Mouse (Mus musculus): ENCODE measurements at regions not wholly inside any gene's neighbourhood (a gene's known extent, or its start where the extent isn't known, plus 50 kb on each side); places are given as distances from the start of the nearest gene placed in this dataset.

- Histone ChIP-seq H3K36me3 (no peaks in the 10 kb centered on the region), H3K4me1 (replicated peaks) (no peaks in the 10 kb centered on the region), H3K4me3 (replicated peaks) (no peak overlapping the region), H3K27me3 (no peaks in the 10 kb centered on the region), H3K9me3 (no peaks in the 10 kb centered on the region), H3K9ac (replicated peaks) (no peak overlapping the region), H3K27ac (no peak overlapping the region), H3K4me2 (no peak overlapping the region)
- ATAC-seq (ENCODE audit: insufficient number of reproducible peaks, insufficient read depth, low FRiP score, low TSS enrichment, low read depth): no peak
- WGBS: 83% methylated on average over 3 of the region's 3 CpGs
Measured at GRCm38 (mm10) chr7:124748396-124748795, 696.1 kb upstream of the Kdm8 start.

DNA sequence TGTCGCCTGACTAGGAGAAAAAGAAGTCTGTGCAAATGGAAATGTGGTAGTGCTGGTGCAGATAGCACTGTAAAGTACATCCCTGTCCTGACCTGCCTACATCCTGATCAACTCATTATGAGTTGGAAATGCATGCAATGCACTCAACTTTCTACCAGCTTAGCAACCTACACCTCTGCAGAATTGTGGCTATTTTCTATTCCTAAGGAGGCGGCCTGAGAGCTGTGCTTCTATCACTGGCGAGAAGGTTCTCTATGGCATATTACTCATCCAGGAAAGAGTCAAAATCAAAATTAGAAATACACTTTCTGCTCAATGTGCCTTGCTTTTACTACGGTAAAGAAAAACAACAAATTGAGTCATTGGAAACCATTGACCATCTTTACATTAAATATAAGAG lies 685.4 kb upstream of the Kdm8 start:
- no peak for ATAC-seq (ENCODE audit: insufficient number of reproducible peaks, insufficient read depth, low FRiP score, low TSS enrichment, low read depth)
- WGBS: 92% methylated on average over 4 of the region's 4 CpGs
- Histone ChIP-seq H3K36me3 (no peaks in the 10 kb centered on the region), H3K4me1 (replicated peaks) (no peaks in the 10 kb centered on the region), H3K4me2 (no peak overlapping the region), H3K4me3 (replicated peaks) (no peak overlapping the region), H3K9ac (replicated peaks) (no peak overlapping the region), H3K9me3 (no peaks in the 10 kb centered on the region), H3K27me3 (no peaks in the 10 kb centered on the region), H3K27ac (no peak overlapping the region)

- ATAC-seq (ENCODE audit: insufficient number of reproducible peaks, insufficient read depth, low FRiP score, low TSS enrichment, low read depth): no peak
- WGBS: 92% methylated on average over 1 of the region's 1 CpGs
Measured at GRCm38 (mm10) chr7:124777822-124778221, 666.7 kb upstream of the Kdm8 start.

GRCm38 (mm10) chr7:124782816-124783215 lies 661.7 kb upstream of the Kdm8 start:
- WGBS: 56% methylated on average over 4 of the region's 4 CpGs

More at GRCm38 (mm10) chr7:124777822-124778221, 666.7 kb upstream of the Kdm8 start:
- Histone ChIP-seq H3K27ac (no peak overlapping the region), H3K9ac (replicated peaks) (no peak overlapping the region), H3K4me3 (replicated peaks) (no peak overlapping the region), H3K9me3 (no peaks in the 10 kb centered on the region), H3K4me2 (no peak overlapping the region), H3K36me3 (no peaks in the 10 kb centered on the region), H3K27me3 (no peaks in the 10 kb centered on the region), H3K4me1 (replicated peaks) (no peaks in the 10 kb centered on the region)

DNA sequence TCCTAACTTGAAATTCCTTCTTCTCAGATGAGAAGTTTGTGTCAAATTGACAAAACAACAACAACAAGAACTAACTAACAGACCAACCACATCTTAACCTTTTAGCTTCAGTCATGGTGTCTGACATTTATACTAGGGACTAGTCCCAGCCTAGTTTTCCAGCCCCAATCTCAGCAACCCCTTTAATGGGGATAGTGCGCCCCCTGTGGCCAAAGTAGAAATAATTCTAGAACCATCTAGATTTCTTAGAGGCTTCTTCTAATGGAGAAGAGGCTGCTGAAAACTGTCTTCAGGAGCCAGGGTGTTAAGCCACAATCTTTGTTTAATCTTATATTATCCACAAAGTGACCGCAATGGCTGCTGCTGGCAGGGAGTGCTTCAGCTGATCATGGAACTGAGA lies 659.5 kb upstream of the Kdm8 start:
- Histone ChIP-seq H3K4me3 (replicated peaks) (no peak overlapping the region), H3K9ac (replicated peaks) (no peak overlapping the region), H3K4me2 (no peak overlapping the region), H3K9me3 (peaks cover 4% of the 10 kb centered on the region; the same call in 1 of the 2 replicates), H3K27ac (no peak overlapping the region), H3K4me1 (replicated peaks) (no peaks in the 10 kb centered on the region), H3K27me3 (no peaks in the 10 kb centered on the region), H3K36me3 (no peaks in the 10 kb centered on the region)
- 70% methylated on average over 2 of the region's 2 CpGs for WGBS
- ATAC-seq (ENCODE audit: insufficient number of reproducible peaks, insufficient read depth, low FRiP score, low TSS enrichment, low read depth): no peak

More at GRCm38 (mm10) chr7:124782816-124783215, 661.7 kb upstream of the Kdm8 start:
- H3K4me3 ChIP-seq (replicated peaks): no peak overlapping the region
- H3K4me2 ChIP-seq: no peak overlapping the region
- H3K27ac ChIP-seq: no peak overlapping the region
- H3K36me3 ChIP-seq: no peaks in the 10 kb centered on the region
- no peak for ATAC-seq (ENCODE audit: insufficient number of reproducible peaks, insufficient read depth, low FRiP score, low TSS enrichment, low read depth)
- peaks cover 4% of the 10 kb centered on the region; the same call in 1 of the 2 replicates for H3K9me3 ChIP-seq
- H3K4me1 ChIP-seq (replicated peaks): no peaks in the 10 kb centered on the region
- no peak overlapping the region for H3K9ac ChIP-seq (replicated peaks)
- no peaks in the 10 kb centered on the region for H3K27me3 ChIP-seq

DNA sequence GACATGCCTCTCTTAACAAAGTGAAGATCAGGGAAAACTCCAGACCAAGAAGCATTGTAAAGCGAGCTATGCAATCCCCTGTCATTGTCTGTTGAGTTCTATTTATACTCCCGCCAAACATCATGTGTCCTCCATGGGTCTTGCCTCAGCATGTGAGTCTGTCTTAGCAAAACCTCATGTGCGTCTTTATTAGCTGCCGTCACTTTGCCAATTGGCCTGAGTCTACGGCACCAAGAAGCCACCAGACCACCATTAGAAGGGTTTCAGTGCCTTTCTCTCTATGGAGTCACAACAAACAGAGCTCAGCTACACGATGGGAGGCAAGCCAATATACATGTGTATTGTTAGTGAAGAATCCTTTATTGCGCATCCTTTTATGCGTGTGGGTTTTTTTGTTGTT lies 658.6 kb upstream of the Kdm8 start:
- Histone ChIP-seq H3K4me3 (replicated peaks) (no peak overlapping the region), H3K27me3 (no peaks in the 10 kb centered on the region), H3K9ac (replicated peaks) (no peak overlapping the region), H3K9me3 (peaks cover 4% of the 10 kb centered on the region; the same call in 1 of the 2 replicates), H3K4me2 (no peak overlapping the region), H3K4me1 (replicated peaks) (no peaks in the 10 kb centered on the region), H3K27ac (no peak overlapping the region), H3K36me3 (no peaks in the 10 kb centered on the region)
- WGBS: 88% methylated on average over 8 of the region's 8 CpGs
- ATAC-seq (ENCODE audit: insufficient number of reproducible peaks, insufficient read depth, low FRiP score, low TSS enrichment, low read depth): no peak

GRCm38 (mm10) chr7:124788781-124789180 lies 655.7 kb upstream of the Kdm8 start:
- H3K4me1 ChIP-seq (replicated peaks): no peaks in the 10 kb centered on the region
- WGBS: 35% methylated on average over 3 of the region's 3 CpGs
- H3K27me3 ChIP-seq: no peaks in the 10 kb centered on the region
- H3K27ac ChIP-seq: no peak overlapping the region
- no peak overlapping the region for H3K9ac ChIP-seq (replicated peaks)
- no peak for ATAC-seq (ENCODE audit: insufficient number of reproducible peaks, insufficient read depth, low FRiP score, low TSS enrichment, low read depth)
- H3K9me3 ChIP-seq: peaks cover 4% of the 10 kb centered on the region; the same call in 1 of the 2 replicates
- H3K4me3 ChIP-seq (replicated peaks): no peak overlapping the region
- no peak overlapping the region for H3K4me2 ChIP-seq
- H3K36me3 ChIP-seq: no peaks in the 10 kb centered on the region

DNA sequence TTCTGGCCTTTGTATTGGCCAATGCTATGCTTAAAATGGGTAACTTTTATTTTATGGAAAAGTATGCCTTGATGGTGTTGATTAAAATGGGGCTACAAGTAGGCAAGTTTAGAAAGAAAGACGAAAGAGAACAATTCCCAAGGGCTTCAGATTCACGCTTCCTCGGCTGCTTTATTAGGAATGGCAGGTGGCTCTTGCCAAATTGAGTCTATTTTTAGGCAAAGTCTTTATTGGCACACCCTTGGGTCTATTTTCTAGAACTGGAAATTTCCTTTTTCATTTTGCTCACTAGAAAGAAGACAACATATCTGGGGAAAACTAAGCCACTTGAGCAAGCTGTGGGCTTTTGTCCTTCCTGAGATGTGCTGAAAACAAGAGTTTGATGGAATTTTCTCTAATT lies 641.4 kb upstream of the Kdm8 start:
- no peak overlapping the region for H3K27ac ChIP-seq
- no peak for ATAC-seq (ENCODE audit: insufficient number of reproducible peaks, insufficient read depth, low FRiP score, low TSS enrichment, low read depth)
- no peak overlapping the region for H3K4me3 ChIP-seq (replicated peaks)
- H3K27me3 ChIP-seq: no peaks in the 10 kb centered on the region
- 87% methylated on average over 3 of the region's 3 CpGs for WGBS
- H3K4me1 ChIP-seq (replicated peaks): no peaks in the 10 kb centered on the region
- no peaks in the 10 kb centered on the region for H3K9me3 ChIP-seq
- no peak overlapping the region for H3K4me2 ChIP-seq
- no peak overlapping the region for H3K9ac ChIP-seq (replicated peaks)
- no peaks in the 10 kb centered on the region for H3K36me3 ChIP-seq

DNA sequence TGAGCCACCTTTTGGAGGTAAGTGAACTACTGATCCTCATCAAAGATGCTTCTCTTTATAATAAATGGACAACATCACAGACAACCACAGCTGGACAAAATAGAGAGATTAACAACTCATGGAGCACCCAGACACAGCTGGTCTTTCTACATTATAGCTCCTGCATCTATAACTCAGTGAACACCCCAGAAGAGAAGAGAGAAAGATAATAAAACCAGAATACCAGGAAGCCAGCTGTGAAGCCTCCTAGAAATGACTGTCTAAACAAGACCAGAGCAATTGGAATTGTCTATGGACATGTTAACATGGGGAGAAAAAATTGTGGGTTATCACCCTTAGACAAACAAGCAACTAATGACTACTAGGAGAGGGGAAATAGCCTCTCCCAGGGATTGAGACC lies 609.8 kb upstream of the Kdm8 start:
- H3K4me2 ChIP-seq: no peak overlapping the region
- ATAC-seq (ENCODE audit: insufficient number of reproducible peaks, insufficient read depth, low FRiP score, low TSS enrichment, low read depth): no peak
- H3K9ac ChIP-seq (replicated peaks): no peak overlapping the region

GRCm38 (mm10) chr7:124836531-124836930 lies 607.9 kb upstream of the Kdm8 start:
- no peak overlapping the region for H3K27ac ChIP-seq
- H3K4me1 ChIP-seq (replicated peaks): no peaks in the 10 kb centered on the region
- H3K9me3 ChIP-seq: no peaks in the 10 kb centered on the region; the same call in 1 of the 2 replicates
- no peak for ATAC-seq (ENCODE audit: insufficient number of reproducible peaks, insufficient read depth, low FRiP score, low TSS enrichment, low read depth)
- no peak overlapping the region for H3K4me2 ChIP-seq
- H3K9ac ChIP-seq (replicated peaks): no peak overlapping the region
- no peak overlapping the region for H3K4me3 ChIP-seq (replicated peaks)
- H3K27me3 ChIP-seq: no peaks in the 10 kb centered on the region
- H3K36me3 ChIP-seq: no peaks in the 10 kb centered on the region
- WGBS: 84% methylated on average over 3 of the region's 3 CpGs

More for the DNA sequence above, 609.8 kb upstream of the Kdm8 start:
- H3K9me3 ChIP-seq: no peaks in the 10 kb centered on the region; the same call in 1 of the 2 replicates
- H3K4me1 ChIP-seq (replicated peaks): no peaks in the 10 kb centered on the region
- no peak overlapping the region for H3K4me3 ChIP-seq (replicated peaks)
- H3K36me3 ChIP-seq: no peaks in the 10 kb centered on the region
- no peaks in the 10 kb centered on the region for H3K27me3 ChIP-seq
- H3K27ac ChIP-seq: no peak overlapping the region

DNA sequence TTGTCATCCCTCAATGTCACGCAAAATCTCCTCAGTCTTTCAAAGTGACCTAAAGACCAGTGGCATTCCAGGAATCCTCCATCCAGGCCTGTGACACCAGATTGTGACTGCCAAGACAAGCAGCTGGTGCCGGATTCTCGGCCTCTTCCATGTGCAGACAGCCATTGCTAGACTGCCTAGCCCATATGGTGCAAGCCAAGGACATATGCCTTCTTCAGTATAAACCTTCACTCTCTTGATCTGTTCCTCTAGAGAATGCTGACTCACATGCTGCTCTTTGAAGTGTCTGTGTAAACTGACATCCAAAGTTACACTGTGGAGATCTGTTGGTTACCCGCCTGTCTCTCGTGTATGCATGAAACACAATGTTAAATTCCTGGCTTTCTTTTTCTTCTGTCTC lies 589.4 kb upstream of the Kdm8 start:
- Histone ChIP-seq H3K9me3 (no peaks in the 10 kb centered on the region), H3K9ac (replicated peaks) (no peak overlapping the region), H3K4me1 (replicated peaks) (no peaks in the 10 kb centered on the region), H3K4me2 (no peak overlapping the region), H3K27me3 (no peaks in the 10 kb centered on the region), H3K27ac (no peak overlapping the region), H3K36me3 (no peaks in the 10 kb centered on the region), H3K4me3 (replicated peaks) (no peak overlapping the region)
- ATAC-seq (ENCODE audit: insufficient number of reproducible peaks, insufficient read depth, low FRiP score, low TSS enrichment, low read depth): no peak
- 87% methylated on average over 5 of the region's 5 CpGs for WGBS

GRCm38 (mm10) chr7:124857106-124857505 lies 587.4 kb upstream of the Kdm8 start:
- no peak for ATAC-seq (ENCODE audit: insufficient number of reproducible peaks, insufficient read depth, low FRiP score, low TSS enrichment, low read depth)
- Histone ChIP-seq H3K4me2 (no peak overlapping the region), H3K27me3 (no peaks in the 10 kb centered on the region), H3K27ac (no peak overlapping the region), H3K4me3 (replicated peaks) (no peak overlapping the region), H3K36me3 (no peaks in the 10 kb centered on the region), H3K9me3 (peaks cover 3% of the 10 kb centered on the region; the same call in 1 of the 2 replicates), H3K4me1 (replicated peaks) (no peaks in the 10 kb centered on the region), H3K9ac (replicated peaks) (no peak overlapping the region)
- 88% methylated on average over 3 of the region's 3 CpGs for WGBS
